Mouse (Mus musculus): ENCODE results near the gene Hectd2.

DNA sequence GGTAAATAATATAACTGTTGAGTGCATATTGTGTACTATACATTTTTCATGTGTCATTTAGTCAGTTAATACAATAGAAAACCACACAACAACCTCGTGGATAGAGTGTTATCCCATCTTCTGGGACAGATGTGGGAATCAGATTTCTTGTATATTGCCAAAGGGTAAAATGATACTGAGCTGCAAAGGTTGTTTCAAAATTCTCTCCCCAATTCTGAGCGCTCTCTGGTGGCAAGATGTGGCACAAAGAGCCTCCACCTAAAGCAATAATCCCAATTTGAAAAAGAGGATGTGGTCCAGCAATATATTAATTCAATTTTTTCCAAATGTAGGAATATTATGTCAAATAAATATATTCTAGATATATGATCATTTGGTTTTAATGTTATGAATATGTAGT is 5.7 kb downstream of the Hectd2 start:
- TF ChIP-seq CTCF (IDR thresholded peaks at IDR 0.05; ENCODE audit: extremely low read depth, insufficient read depth, insufficient read length, insufficient replicate concordance) (no peak), POLR2A (IDR thresholded peaks at IDR 0.05; ENCODE audit: low read depth, low read length) (no peak)

Measured in spleen, adult 2 months (tissue).